Mouse (Mus musculus): ENCODE measurements around the gene Tmem165.

- TF ChIP-seq EP300 (IDR thresholded peaks at IDR 0.05), result no peak
- no peak for TF ChIP-seq CTCF (IDR thresholded peaks at IDR 0.05)
Observed at GRCm38 (mm10) chr5:76162926-76163325, 20.8 kb upstream of the Tmem165 start.
